Mouse (Mus musculus): Measurements from ENCODE around the gene Slc22a26.

- TF ChIP-seq CTCF (IDR thresholded peaks at IDR 0.05; ENCODE audit: low read depth, low read length) (no peak), GATA2 (IDR thresholded peaks at IDR 0.05; ENCODE audit: borderline replicate concordance, low read depth, low read length) (no peak)
These were observed 11.9 kb downstream of the Slc22a26 start for GRCm38 (mm10) chr19:7790571-7790970.
